Mouse (Mus musculus): ENCODE measurements around the gene Arid1b. TPM values are rescaled to one million over a fixed set of nuclear protein-coding genes. Genes with fewer than 3 reads are reported as not detected.

Gene Arid1b
- polyA plus RNA-seq, 1 experiment = 9.1 TPM

DNA sequence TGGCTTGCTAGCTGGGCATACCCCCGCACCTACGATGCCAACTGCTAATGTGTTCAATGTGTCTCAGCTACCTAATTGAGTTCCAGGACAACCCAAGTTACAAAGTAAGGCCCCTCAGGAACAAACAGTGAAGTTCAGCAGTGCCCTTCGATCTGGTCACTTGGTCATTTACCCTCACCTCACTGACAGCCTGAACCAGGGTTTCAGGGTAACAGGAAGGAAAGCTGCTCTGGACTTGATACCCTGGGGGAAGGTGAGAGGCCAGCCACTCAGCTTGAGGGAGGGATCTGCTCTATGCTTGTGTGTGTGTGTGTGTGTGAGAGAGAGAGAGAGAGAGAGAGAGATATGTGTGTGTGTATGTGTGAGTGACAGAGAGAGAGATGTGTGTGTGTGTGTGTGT lies 11.2 kb downstream of the Arid1b start:
- Histone ChIP-seq H3K36me3 (ENCODE audit: control insufficient read depth, insufficient read depth) (no peaks in the 10 kb centered on the region), H3K4me3 (ENCODE audit: insufficient read depth, poor library complexity, severe bottlenecking) (no peak overlapping the region), H3K79me3 (ENCODE audit: low read depth) (peaks cover 96% of the 10 kb centered on the region), H3K79me2 (ENCODE audit: control insufficient read depth, insufficient read depth) (peaks cover 100% of the 10 kb centered on the region), H3K27me3 (ENCODE audit: control insufficient read depth, insufficient read depth, insufficient read length) (no peaks in the 10 kb centered on the region), H3ac (ENCODE audit: control insufficient read depth, insufficient read length, low read depth) (no peak overlapping the region)
- no peak for TF ChIP-seq MYOG (IDR thresholded peaks at IDR 0.05; ENCODE audit: control insufficient read depth, extremely low read depth, insufficient read length)
- no peak for TF ChIP-seq CEBPB (IDR thresholded peaks at IDR 0.05; ENCODE audit: low read depth)
- no peak for TF ChIP-seq USF1 (IDR thresholded peaks at IDR 0.05; ENCODE audit: low read depth)
- no peak for TF ChIP-seq MAX (IDR thresholded peaks at IDR 0.05)
- TF ChIP-seq CTCF (IDR thresholded peaks at IDR 0.05; ENCODE audit: control insufficient read depth, insufficient read depth, insufficient read length) = no peak
- TF ChIP-seq FOSL1 (IDR thresholded peaks at IDR 0.05; ENCODE audit: insufficient read depth, low read length, poor library complexity, severe bottlenecking) = no peak
- no peak for TF ChIP-seq MYOD1 (IDR thresholded peaks at IDR 0.05; ENCODE audit: control insufficient read depth, insufficient read length, low read depth)

DNA sequence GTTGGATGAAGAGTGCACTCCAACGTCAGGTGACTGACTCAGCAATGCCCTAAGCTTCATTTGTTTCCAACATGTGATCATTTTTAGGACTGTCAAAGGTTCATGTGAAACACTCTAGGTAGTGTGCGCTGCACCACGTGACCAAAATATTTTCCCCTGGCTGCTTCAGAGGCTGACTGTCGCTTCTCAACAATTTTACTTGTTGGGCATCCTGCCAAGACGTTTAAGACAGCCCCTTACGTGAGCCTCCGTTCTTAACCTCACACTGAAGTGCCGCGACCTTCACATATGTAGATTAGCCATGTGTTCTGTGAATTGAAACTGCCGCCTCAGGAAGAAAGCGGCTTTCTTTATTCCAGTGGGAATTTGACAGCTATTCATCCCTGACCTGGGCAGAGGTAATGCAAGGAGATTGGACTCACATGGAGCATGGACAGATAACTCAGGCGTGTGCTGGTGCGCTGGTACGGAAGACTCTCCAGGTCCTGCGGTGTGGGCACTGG lies 13.1 kb downstream of the Arid1b start:
- Histone ChIP-seq H3K36me3 (ENCODE audit: control insufficient read depth, insufficient read depth) (no peaks in the 10 kb centered on the region), H3K4me3 (ENCODE audit: insufficient read depth, poor library complexity, severe bottlenecking) (no peak overlapping the region), H3K27me3 (ENCODE audit: control insufficient read depth, insufficient read depth, insufficient read length) (no peaks in the 10 kb centered on the region), H3K79me2 (ENCODE audit: control insufficient read depth, insufficient read depth) (peaks cover 100% of the 10 kb centered on the region), H3K79me3 (ENCODE audit: low read depth) (peaks cover 93% of the 10 kb centered on the region), H3ac (ENCODE audit: control insufficient read depth, insufficient read length, low read depth) (no peak overlapping the region)
- TF ChIP-seq MYOG (IDR thresholded peaks at IDR 0.05; ENCODE audit: control insufficient read depth, extremely low read depth, insufficient read length) (no peak), MYOD1 (IDR thresholded peaks at IDR 0.05; ENCODE audit: control insufficient read depth, insufficient read length, low read depth) (no peak), FOSL1 (IDR thresholded peaks at IDR 0.05; ENCODE audit: insufficient read depth, low read length, poor library complexity, severe bottlenecking) (no peak), USF1 (IDR thresholded peaks at IDR 0.05; ENCODE audit: low read depth) (peak; percentile 10)

DNA sequence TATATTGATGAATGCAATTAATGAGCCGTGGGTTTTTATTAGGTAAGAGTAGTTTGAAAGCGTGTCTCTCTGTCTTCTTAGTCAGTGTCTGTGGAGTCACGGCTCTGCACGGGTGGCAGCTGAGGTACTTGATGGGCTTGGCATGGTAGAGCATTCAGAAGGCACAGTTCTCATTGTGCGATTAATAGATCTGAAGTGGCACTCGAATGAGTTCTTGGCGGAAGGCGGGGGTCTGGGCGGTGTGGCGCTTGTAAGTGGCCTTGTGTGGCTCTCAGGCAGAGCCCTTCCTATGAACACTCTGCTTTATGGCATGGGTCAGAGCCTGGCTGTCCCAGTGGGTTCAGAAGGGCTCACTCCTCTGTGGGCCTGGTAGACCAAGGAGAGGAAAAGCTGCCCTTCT lies 14.1 kb downstream of the Arid1b start:
- Histone ChIP-seq H3K27me3 (ENCODE audit: control insufficient read depth, insufficient read depth, insufficient read length) (no peaks in the 10 kb centered on the region), H3K36me3 (ENCODE audit: control insufficient read depth, insufficient read depth) (no peaks in the 10 kb centered on the region)

DNA sequence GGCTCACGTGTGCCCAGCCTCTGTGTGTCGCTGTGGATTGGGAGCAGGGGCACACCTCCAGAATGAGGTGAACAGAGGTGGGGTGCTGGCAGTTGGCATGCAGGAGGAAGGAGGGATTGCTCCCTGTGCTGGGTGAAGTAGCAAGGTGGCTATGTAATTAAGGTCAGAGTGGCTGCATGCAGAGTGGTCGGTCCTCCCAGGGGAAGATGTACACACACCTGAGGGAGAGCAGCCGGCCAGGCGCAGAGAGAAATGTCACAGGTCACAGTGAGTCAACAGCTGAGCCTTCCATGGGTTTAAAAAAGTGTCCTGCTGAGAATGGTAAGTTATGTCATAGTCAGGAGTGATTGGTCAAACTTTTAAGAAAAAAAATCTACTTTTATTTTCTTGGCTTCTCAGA lies 14.6 kb downstream of the Arid1b start:
- H3K4me3 ChIP-seq (ENCODE audit: insufficient read depth, poor library complexity, severe bottlenecking) = no peak overlapping the region
- peaks cover 92% of the 10 kb centered on the region for H3K79me3 ChIP-seq (ENCODE audit: low read depth)
- H3K79me2 ChIP-seq (ENCODE audit: control insufficient read depth, insufficient read depth) = peaks cover 100% of the 10 kb centered on the region
- TF ChIP-seq CEBPB (IDR thresholded peaks at IDR 0.05; ENCODE audit: low read depth) (no peak), USF1 (IDR thresholded peaks at IDR 0.05; ENCODE audit: low read depth) (no peak), CTCF (IDR thresholded peaks at IDR 0.05; ENCODE audit: control insufficient read depth, insufficient read depth, insufficient read length) (no peak), MAX (IDR thresholded peaks at IDR 0.05) (no peak), MYOD1 (IDR thresholded peaks at IDR 0.05; ENCODE audit: control insufficient read depth, insufficient read length, low read depth) (no peak), MYOG (IDR thresholded peaks at IDR 0.05; ENCODE audit: control insufficient read depth, extremely low read depth, insufficient read length) (no peak), FOSL1 (IDR thresholded peaks at IDR 0.05; ENCODE audit: insufficient read depth, low read length, poor library complexity, severe bottlenecking) (no peak)
- no peak overlapping the region for H3ac ChIP-seq (ENCODE audit: control insufficient read depth, insufficient read length, low read depth)
- no peaks in the 10 kb centered on the region for H3K27me3 ChIP-seq (ENCODE audit: control insufficient read depth, insufficient read depth, insufficient read length)
- no peaks in the 10 kb centered on the region for H3K36me3 ChIP-seq (ENCODE audit: control insufficient read depth, insufficient read depth)

More for the DNA sequence above, 14.1 kb downstream of the Arid1b start:
- Histone ChIP-seq H3K79me3 (ENCODE audit: low read depth) (peaks cover 92% of the 10 kb centered on the region), H3K79me2 (ENCODE audit: control insufficient read depth, insufficient read depth) (peaks cover 100% of the 10 kb centered on the region), H3K4me3 (ENCODE audit: insufficient read depth, poor library complexity, severe bottlenecking) (no peak overlapping the region), H3ac (ENCODE audit: control insufficient read depth, insufficient read length, low read depth) (no peak overlapping the region)
- TF ChIP-seq MYOD1 (IDR thresholded peaks at IDR 0.05; ENCODE audit: control insufficient read depth, insufficient read length, low read depth) = no peak
- TF ChIP-seq FOSL1 (IDR thresholded peaks at IDR 0.05; ENCODE audit: insufficient read depth, low read length, poor library complexity, severe bottlenecking) = no peak
- TF ChIP-seq MYOG (IDR thresholded peaks at IDR 0.05; ENCODE audit: control insufficient read depth, extremely low read depth, insufficient read length) = no peak
- no peak for TF ChIP-seq CTCF (IDR thresholded peaks at IDR 0.05; ENCODE audit: control insufficient read depth, insufficient read depth, insufficient read length)
- no peak for TF ChIP-seq CEBPB (IDR thresholded peaks at IDR 0.05; ENCODE audit: low read depth)
- no peak for TF ChIP-seq MAX (IDR thresholded peaks at IDR 0.05)
- TF ChIP-seq USF1 (IDR thresholded peaks at IDR 0.05; ENCODE audit: low read depth) = no peak

DNA sequence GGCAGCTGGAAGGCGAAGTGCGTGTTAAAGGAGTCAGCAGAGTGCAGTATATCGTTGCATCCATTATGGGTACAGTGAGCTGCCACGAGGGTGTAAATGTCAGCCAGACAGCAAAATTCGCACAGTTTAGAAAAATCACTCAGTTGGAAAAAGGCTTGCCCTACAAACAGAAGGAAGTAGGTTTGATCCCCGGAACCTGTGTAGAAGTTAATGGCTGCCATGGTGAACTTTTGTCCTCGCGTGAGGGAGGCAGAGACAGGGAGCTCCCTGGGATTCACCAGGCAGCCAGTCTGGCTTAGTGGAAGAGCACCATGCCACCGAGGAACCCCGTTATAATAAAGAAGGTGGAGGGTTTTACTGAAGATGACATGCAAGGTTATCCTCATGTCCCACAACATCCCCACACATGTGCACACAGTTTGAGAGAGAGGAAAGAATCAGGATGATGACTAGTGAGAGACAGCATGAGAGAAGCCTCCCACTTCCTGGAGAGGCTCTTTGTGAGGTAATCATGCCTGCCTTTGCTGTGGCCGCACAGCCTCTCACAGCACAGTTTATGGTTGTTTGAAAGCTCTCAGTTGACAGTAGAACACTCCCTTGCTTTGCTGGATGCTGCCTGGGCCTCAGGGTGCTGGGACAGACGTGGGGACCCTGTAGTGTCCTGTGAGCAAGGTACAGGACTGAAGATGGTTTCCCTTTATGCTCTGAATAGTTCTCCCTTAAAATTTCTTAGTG lies 15.6 kb downstream of the Arid1b start:
- Histone ChIP-seq H3K36me3 (ENCODE audit: control insufficient read depth, insufficient read depth) (peaks cover 1% of the 10 kb centered on the region), H3ac (ENCODE audit: control insufficient read depth, insufficient read length, low read depth) (no peak overlapping the region), H3K27me3 (ENCODE audit: control insufficient read depth, insufficient read depth, insufficient read length) (no peaks in the 10 kb centered on the region), H3K79me2 (ENCODE audit: control insufficient read depth, insufficient read depth) (peaks cover 100% of the 10 kb centered on the region), H3K79me3 (ENCODE audit: low read depth) (peaks cover 91% of the 10 kb centered on the region), H3K4me3 (ENCODE audit: insufficient read depth, poor library complexity, severe bottlenecking) (no peak overlapping the region)
- TF ChIP-seq USF1 (IDR thresholded peaks at IDR 0.05; ENCODE audit: low read depth) = no peak
- TF ChIP-seq CTCF (IDR thresholded peaks at IDR 0.05; ENCODE audit: control insufficient read depth, insufficient read depth, insufficient read length) = no peak
- TF ChIP-seq MYOG (IDR thresholded peaks at IDR 0.05; ENCODE audit: control insufficient read depth, extremely low read depth, insufficient read length) = no peak
- TF ChIP-seq MYOD1 (IDR thresholded peaks at IDR 0.05; ENCODE audit: control insufficient read depth, insufficient read length, low read depth) = no peak
- no peak for TF ChIP-seq MAX (IDR thresholded peaks at IDR 0.05)
